Mouse (Mus musculus) CH12.LX (cell line): ENCODE data around the gene Gm5148.

Experiments
- MEF2A ChIP-seq: IDR thresholded peaks from 2 replicates; pipeline ENCODE4 v1.6.1; 2014; ENCODE audit warnings: low read depth, mild to moderate bottlenecking, inconsistent platforms, low read length, improper control_type of control experiment, borderline replicate concordance
- MYC ChIP-seq: IDR thresholded peaks from 2 replicates; pipeline ENCODE4 v1.6.1; 2011; ENCODE audit warnings: low read depth, mild to moderate bottlenecking, improper control_type of control experiment, low read length
- ZNF384 ChIP-seq: IDR thresholded peaks from 2 replicates; pipeline ENCODE4 v1.6.1; 2012; ENCODE audit warnings: low read depth, low read length, improper control_type of control experiment, inconsistent platforms

- TF ChIP-seq ZNF384: no peak
- TF ChIP-seq MEF2A: no peak
- no peak for TF ChIP-seq MYC
Observed at GRCm38 (mm10) chr3:37673513-37674261, 50.6 kb downstream of the Gm5148 start.
